Mouse (Mus musculus) G1E (cell line): ENCODE results near the gene Tmem115. TPM values are rescaled to one million over a fixed set of nuclear protein-coding genes. Genes with fewer than 3 reads are reported as not detected.

ENCODE experiments used
- ATAC-seq: 2 replicates; pipeline ENCODE4 v1.8.0; 2016; ENCODE audit warnings: mild to moderate bottlenecking; ENCODE audit not compliant: insufficient number of reproducible peaks, poor library complexity, low FRiP score, severe bottlenecking; ENCODE audit errors: extremely low read depth
- DNase-seq: peaks from one replicate; pipeline ENCODE4 v3.0.0; 2012; ENCODE audit warnings: low spot score
- H3K27me3 ChIP-seq: 2 replicates; pipeline ENCODE4 v1.6.1; 2012; ENCODE audit warnings: mild to moderate bottlenecking, low read length, inconsistent platforms; ENCODE audit not compliant: insufficient read depth
- H3K36me3 ChIP-seq: replicated peaks from 2 replicates; pipeline ENCODE3; 2012; ENCODE audit warnings: mild to moderate bottlenecking, inconsistent platforms
- H3K4me1 ChIP-seq: 2 replicates; pipeline ENCODE4 v1.6.1; 2012; ENCODE audit warnings: low read depth, low read length, inconsistent platforms, mixed read lengths; ENCODE audit not compliant: insufficient read depth
- H3K4me3 ChIP-seq: 2 replicates; pipeline ENCODE4 v1.5.1; 2012; ENCODE audit warnings: low read depth, mild to moderate bottlenecking, inconsistent platforms, low read length, moderate library complexity, mixed read lengths
- H3K9me3 ChIP-seq: replicated peaks from 2 replicates; pipeline ENCODE4 v1.6.1; 2012; ENCODE audit warnings: inconsistent platforms
- CTCF ChIP-seq: IDR thresholded peaks from 2 replicates; pipeline ENCODE4 v1.5.1; 2012; ENCODE audit warnings: low read depth, low read length, inconsistent platforms, mixed read lengths
- GATA1 ChIP-seq: IDR thresholded peaks from 2 replicates; pipeline ENCODE4 v1.6.1; 2012; ENCODE audit warnings: borderline replicate concordance, low read length, inconsistent platforms, mixed read lengths
- GATA2 ChIP-seq: IDR thresholded peaks from 2 replicates; pipeline ENCODE4 v1.6.1; 2012; ENCODE audit warnings: low read depth, low read length, inconsistent platforms, borderline replicate concordance
- POLR2AphosphoS5 ChIP-seq: IDR thresholded peaks from 2 replicates; pipeline ENCODE4 v1.6.1; 2012; ENCODE audit warnings: low read depth, low read length, inconsistent platforms; ENCODE audit not compliant: insufficient replicate concordance
- TAL1 ChIP-seq: conservative IDR thresholded peaks from 2 replicates; pipeline ENCODE4 v1.6.1; 2012; ENCODE audit warnings: low read depth, low read length, inconsistent platforms, mixed read lengths
- polyA plus RNA-seq: library from polyadenylated mRNA; stranded (reverse); fragments of >175 nt; gene quantifications from 2 replicates; pipeline ENCODE4 v1.2.3, GENCODE M21; 2012
- total RNA-seq, 2 experiments: library from RNA; stranded (forward) in 1 of 2; stranded (reverse) in 1 of 2; fragments of 200-1000 nt in 1 of 2; fragments of >200 nt in 1 of 2; fragmentation: Nextera tagmentation in 1 of 2; gene quantifications; 2 replicates each; pipeline ENCODE4 v1.2.3; 2014 to 2017

Tmem115 gene
- total and polyA plus RNA-seq, 3 experiments: 18.0 to 27.1 (median 20.5) TPM

DNA sequence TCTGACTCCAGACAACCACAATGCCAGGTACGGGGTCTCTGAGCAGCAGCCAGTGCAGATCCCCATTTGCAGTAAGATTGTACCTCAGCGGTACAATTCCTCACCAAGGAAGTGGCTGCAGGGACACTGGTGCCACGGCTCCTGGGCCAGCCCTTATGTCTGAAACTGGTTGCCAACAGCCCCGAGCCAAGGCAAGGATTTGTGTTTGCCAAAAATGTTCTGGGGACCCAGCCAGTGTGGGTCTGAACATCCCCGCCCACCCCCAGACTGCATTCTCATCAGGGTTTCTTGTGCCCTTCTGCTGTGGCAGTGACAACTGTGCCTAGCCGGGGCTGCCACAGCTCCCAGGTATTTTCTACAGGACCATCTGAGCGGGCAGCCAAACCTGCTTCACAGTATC lies 4.5 kb downstream of the Tmem115 start:
- Histone ChIP-seq H3K4me3 (no peak overlapping the region), H3K9me3 (no peaks in the 10 kb centered on the region), H3K4me1 (peaks cover 84% of the 10 kb centered on the region), H3K36me3 (peaks cover 63% of the 10 kb centered on the region), H3K27me3 (no peaks in the 10 kb centered on the region)
- TF ChIP-seq TAL1 (no peak), CTCF (no peak), POLR2AphosphoS5 (no peak), GATA1 (no peak), GATA2 (no peak)
- no peak for ATAC-seq
- DNase-seq: no peak

DNA sequence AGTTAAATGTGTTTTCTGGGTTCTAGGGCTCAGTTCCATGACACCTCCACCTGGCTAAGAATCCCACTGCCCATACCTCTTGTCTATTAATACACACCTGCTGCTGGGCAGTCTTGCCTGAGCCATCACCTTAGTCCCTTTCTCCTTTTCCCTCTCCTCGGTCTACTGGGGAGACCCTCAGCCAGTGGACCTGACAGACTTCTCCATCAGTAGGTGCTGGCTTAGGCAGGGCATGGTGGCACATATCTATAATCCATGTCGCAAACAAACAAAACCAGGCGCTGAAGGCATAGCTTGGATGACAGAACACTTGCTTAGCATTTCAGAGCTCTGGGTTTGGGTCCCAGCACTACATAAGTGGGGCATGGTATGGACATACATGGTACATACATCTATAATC lies 5.0 kb downstream of the Tmem115 start:
- H3K4me1 ChIP-seq: peaks cover 83% of the 10 kb centered on the region
- H3K27me3 ChIP-seq: no peaks in the 10 kb centered on the region
- no peak for ATAC-seq

DNA sequence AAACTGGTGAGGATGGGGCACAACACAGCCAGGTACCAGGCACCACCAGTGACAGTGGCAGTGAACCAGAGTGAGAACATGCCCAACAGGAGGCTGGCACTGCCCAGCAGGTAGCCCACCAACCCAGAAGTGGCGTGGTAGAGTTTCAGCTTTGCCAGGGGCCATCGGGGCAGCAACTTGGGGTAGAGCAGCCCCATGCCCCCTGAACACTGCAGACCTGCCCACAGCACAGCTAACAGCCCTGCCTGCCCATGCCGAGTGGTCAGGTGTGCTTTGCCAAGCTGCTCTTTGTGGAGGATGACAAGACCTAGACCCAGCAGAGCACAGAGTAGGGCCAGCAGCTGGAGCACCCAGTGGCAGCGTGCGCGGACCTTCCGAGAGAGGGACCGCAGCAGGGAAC lies 6.2 kb downstream of the Tmem115 start:
- TF ChIP-seq GATA2: no peak
- no peak for TF ChIP-seq POLR2AphosphoS5
- TF ChIP-seq GATA1: no peak
- TF ChIP-seq TAL1: no peak
- TF ChIP-seq CTCF: no peak
- Histone ChIP-seq H3K4me1 (peaks cover 82% of the 10 kb centered on the region), H3K27me3 (no peaks in the 10 kb centered on the region), H3K4me3 (no peak overlapping the region), H3K36me3 (peaks cover 79% of the 10 kb centered on the region), H3K9me3 (no peaks in the 10 kb centered on the region)
- ATAC-seq: no peak
- DNase-seq: no peak

More for the DNA sequence above, 5.0 kb downstream of the Tmem115 start:
- Histone ChIP-seq H3K4me3 (no peak overlapping the region), H3K9me3 (no peaks in the 10 kb centered on the region), H3K36me3 (peaks cover 68% of the 10 kb centered on the region)
- DNase-seq: no peak
- TF ChIP-seq POLR2AphosphoS5 (no peak), TAL1 (no peak), GATA2 (no peak), CTCF (no peak), GATA1 (no peak)

DNA sequence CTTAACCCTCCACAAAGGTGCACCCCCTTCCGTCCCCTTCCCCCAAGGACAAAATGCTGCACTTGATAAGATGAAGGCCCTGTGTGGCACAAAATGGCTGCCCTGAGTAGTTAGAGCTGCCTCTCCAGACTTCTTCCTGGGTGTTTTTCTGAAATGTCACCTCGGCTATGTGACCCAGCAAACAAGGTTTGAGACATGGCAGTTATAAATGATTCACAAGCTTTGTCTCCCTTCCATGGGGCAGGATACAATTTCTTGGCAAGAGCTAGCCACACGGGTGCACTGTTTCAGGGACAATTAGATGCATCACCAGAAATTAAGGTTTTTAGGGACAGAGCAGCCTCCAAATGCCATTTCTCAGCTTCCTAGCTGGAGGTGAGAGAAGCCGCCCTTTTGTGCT lies 6.7 kb downstream of the Tmem115 start:
- Histone ChIP-seq H3K4me1 (peaks cover 81% of the 10 kb centered on the region), H3K4me3 (no peak overlapping the region), H3K9me3 (no peaks in the 10 kb centered on the region), H3K27me3 (no peaks in the 10 kb centered on the region), H3K36me3 (peaks cover 81% of the 10 kb centered on the region)
- no peak for ATAC-seq
- TF ChIP-seq CTCF (no peak), GATA2 (no peak), GATA1 (no peak), TAL1 (no peak), POLR2AphosphoS5 (no peak)
- no peak for DNase-seq

DNA sequence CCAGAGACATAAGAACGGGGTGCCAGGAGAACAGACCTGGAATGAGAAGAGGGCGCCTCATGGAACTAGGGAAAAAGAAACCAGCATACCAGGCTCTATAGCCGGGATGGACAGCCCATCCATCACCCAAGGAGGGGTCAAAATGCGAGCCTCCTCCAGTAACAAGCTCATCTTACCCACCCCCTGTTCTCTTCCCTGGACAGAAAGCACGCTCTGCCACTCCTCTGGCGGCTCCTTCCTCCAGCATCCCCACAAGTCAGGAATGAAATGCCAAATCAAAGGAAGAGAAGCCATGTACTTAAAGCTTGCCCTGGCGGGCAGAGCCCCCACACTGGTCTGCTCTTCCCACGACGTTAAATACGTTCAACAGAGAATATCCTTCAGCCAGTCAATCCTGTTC lies 7.3 kb downstream of the Tmem115 start:
- H3K4me1 ChIP-seq: peaks cover 79% of the 10 kb centered on the region
- ATAC-seq: no peak

DNA sequence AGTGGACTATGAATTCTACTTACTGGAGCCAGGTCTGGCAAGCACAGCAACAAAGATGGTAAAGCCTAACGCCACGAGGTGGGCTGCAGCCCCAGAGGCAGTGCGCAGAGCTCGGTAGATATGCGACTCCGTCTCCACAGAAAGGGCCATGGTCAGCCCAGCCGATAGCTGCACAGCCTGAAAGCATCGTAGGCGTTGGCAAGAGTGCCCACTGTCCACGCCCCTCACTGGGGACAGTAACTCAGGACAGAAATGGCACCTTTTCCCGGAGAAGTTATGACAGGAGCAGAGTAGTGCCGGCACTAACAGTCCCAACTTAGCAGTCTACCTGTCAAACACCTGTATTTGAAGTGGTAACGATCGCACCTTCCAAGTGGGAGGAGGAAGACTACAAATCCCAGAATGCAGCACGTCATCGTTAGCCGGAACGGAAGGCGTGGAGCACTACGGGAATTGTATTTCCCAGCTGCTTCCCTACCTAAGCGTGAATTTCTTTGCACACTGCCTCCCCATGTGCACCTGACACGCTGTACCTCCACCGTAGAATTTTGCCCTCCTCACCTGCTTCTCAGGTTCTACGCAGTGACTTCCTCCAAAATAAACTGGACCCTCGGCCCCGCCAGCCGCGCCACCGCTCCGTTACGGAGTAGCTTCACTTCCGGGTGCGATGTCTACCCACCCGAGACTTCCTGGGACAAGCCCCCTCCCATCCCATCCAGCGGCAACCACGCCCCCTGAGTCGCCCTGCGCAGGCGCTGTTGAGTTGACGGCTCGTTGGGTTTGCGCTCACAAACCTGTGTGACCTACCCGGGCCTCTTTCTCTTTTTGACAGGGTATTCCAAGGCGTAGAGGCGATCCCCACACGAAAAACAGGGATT lies 8.0 kb downstream of the Tmem115 start, which contains the start of the genes Cyb561d2 and Nprl2:
Cyb561d2 (minus strand) TSS at position 720 of the 878 bp plus-strand sequence.
Nprl2 (plus strand) TSS at position 753 of the 878 bp plus-strand sequence.
- TF ChIP-seq GATA2 (no peak), POLR2AphosphoS5 (no peak), TAL1 (no peak), CTCF (no peak), GATA1 (no peak)
- no peaks in the 10 kb centered on the region for H3K27me3 ChIP-seq
- peak; percentile 85 for ATAC-seq
- H3K4me3 ChIP-seq: peak within 1 kb of the TSS; percentile 79
- peaks cover 79% of the 10 kb centered on the region for H3K4me1 ChIP-seq
- H3K36me3 ChIP-seq: peaks cover 80% of the 10 kb centered on the region
- peak; percentile 94 for DNase-seq
- H3K9me3 ChIP-seq: no peaks in the 10 kb centered on the region

More for the DNA sequence above, 7.3 kb downstream of the Tmem115 start:
- no peak for DNase-seq
- Histone ChIP-seq H3K9me3 (no peaks in the 10 kb centered on the region), H3K36me3 (peaks cover 80% of the 10 kb centered on the region), H3K4me3 (peak overlapping the region; percentile 79; the same call in 1 of the 2 replicates), H3K27me3 (no peaks in the 10 kb centered on the region)
- TF ChIP-seq POLR2AphosphoS5 (no peak), GATA2 (no peak), TAL1 (no peak), GATA1 (no peak), CTCF (no peak)
